Mouse (Mus musculus): ENCODE results near the gene Cdc42bpg. TPM values are rescaled to one million over a fixed set of nuclear protein-coding genes. Genes with fewer than 3 reads are reported as not detected.

The Cdc42bpg gene
- total and polyA plus RNA-seq, 2 experiments from 2014 or later: 0.33 to 6.0 TPM

DNA sequence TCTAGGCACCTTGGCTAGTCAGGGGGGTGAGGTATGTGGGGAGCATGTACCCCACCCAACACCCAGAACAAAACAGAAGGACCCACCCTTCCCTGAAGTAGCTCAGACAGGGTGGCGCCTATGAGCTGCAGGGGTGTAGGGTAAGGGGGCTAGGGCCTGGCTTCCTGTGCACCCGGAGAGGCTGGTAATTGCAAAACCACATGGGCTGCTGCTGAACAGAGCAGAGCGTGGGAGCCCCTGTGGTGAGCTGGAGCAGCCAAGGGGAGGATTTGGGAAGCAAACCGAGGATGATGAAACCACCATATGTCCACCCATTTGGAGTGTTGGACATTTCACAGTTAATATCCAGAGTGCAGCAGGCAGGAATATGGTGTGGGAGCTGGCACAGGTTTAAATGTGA is 3.7 kb upstream of the Cdc42bpg start:
- WGBS: 33% methylated on average over 4 of the region's 4 CpGs
- ATAC-seq (peak; percentile 33), DNase-seq (ENCODE audit: low spot score) (peak; percentile 70)
- TF ChIP-seq CTCF (IDR thresholded peaks at IDR 0.05; ENCODE audit: low read depth): no peak
- Histone ChIP-seq H3K4me2 (ENCODE audit: low read depth, low read length) (no peak overlapping the region), H3K36me3 (ENCODE audit: insufficient read depth, low read length) (peaks cover 22% of the 10 kb centered on the region), H3K4me3 (ENCODE audit: low read length) (no peak overlapping the region), H3K27me3 (ENCODE audit: insufficient read depth, low read length) (no peaks in the 10 kb centered on the region), H3K9ac (replicated peaks; ENCODE audit: low read length) (no peak overlapping the region), H3K4me1 (ENCODE audit: insufficient read depth, low read length) (peaks cover 7% of the 10 kb centered on the region; the same call in 1 of the 2 replicates), H3K27ac (peak overlapping the region; percentile 68), H3K9me3 (ENCODE audit: low read length) (no peaks in the 10 kb centered on the region)

DNA sequence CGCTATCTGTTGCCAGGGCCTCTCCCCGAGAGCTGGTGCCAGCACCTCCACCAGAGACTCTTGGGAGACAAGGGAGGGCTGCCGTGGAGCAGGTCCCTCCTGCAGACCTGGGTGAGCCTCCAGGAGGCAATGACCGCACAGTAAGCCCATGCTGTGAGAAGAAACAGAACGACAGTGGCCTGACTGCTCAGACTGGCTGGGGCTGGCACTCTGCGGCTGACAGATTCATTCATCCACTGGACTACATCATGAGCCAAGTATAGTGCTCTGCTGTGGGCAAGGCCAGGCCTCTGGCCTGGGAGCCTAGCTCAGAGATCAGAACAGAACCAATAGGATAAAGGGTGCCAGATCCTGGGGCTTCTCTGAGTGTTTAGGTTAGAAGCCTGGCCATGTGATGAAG is 2.4 kb upstream of the Cdc42bpg start:
- no peak for TF ChIP-seq CTCF (IDR thresholded peaks at IDR 0.05; ENCODE audit: low read depth)
- peaks cover 9% of the 10 kb centered on the region for H3K36me3 ChIP-seq (ENCODE audit: insufficient read depth, low read length)
- H3K27ac ChIP-seq: peak overlapping the region; percentile 68; the same call in 1 of the 2 replicates
- H3K4me3 ChIP-seq (ENCODE audit: low read length): no peak overlapping the region
- no peak overlapping the region for H3K9ac ChIP-seq (replicated peaks; ENCODE audit: low read length)
- 61% methylated on average over 6 of the region's 6 CpGs for WGBS
- DNase-seq (ENCODE audit: low spot score): no peak
- peaks cover 7% of the 10 kb centered on the region; the same call in 1 of the 2 replicates for H3K4me1 ChIP-seq (ENCODE audit: insufficient read depth, low read length)
- H3K9me3 ChIP-seq (ENCODE audit: low read length): no peaks in the 10 kb centered on the region
- H3K4me2 ChIP-seq (ENCODE audit: low read depth, low read length): no peak overlapping the region
- ATAC-seq: no peak
- no peaks in the 10 kb centered on the region for H3K27me3 ChIP-seq (ENCODE audit: insufficient read depth, low read length)

DNA sequence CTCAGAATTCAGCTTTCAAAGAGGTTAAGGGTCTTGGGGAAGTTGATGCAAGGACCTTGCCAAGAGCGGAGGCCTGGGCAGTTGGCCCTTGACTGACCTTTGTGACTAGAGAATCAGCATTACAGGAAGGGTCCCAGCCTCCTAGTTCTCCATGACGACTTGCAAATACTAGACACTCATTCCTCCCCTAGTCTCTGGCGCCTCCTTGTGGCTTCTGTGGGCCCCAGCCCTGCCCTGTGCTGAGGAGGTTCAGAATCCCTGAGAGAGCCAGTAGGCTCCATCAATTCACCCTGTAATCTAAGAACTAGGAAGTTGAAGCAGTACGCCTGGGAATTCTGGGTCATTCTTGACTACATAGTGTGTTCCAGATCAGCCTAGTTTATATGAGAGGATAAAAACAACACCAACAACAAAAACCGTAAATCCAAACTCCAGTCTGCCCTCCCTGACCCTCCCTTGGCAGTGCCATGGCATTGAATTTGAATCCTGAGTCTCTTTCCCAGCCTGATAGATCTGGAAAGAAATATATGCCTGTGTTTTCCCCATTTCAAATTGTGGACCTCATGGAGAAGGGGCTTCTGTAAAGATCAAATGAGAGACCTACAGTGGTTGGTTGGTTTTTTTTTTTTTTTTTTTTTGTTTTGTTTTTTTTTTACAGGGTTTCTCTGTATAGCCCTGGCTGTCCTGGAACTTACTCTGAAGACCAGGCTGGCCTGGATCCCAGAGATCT is 1.3 kb upstream of the Cdc42bpg start:
- Histone ChIP-seq H3K27me3 (ENCODE audit: insufficient read depth, low read length) (no peaks in the 10 kb centered on the region), H3K27ac (no peak overlapping the region), H3K9me3 (ENCODE audit: low read length) (no peaks in the 10 kb centered on the region), H3K36me3 (ENCODE audit: insufficient read depth, low read length) (0 out of 2 replicates have a peak, but pooled peaks cover under 1% of the 10 kb centered on the region), H3K4me1 (ENCODE audit: insufficient read depth, low read length) (peaks cover 7% of the 10 kb centered on the region; the same call in 1 of the 2 replicates), H3K4me3 (ENCODE audit: low read length) (no peak overlapping the region), H3K9ac (replicated peaks; ENCODE audit: low read length) (no peak overlapping the region), H3K4me2 (ENCODE audit: low read depth, low read length) (no peak overlapping the region)
- 28% methylated on average over 5 of the region's 5 CpGs for WGBS
- DNase-seq (ENCODE audit: low spot score) (peak; percentile 89), ATAC-seq (peak; percentile 69)
- TF ChIP-seq CTCF (IDR thresholded peaks at IDR 0.05; ENCODE audit: low read depth): peak; percentile 96

DNA sequence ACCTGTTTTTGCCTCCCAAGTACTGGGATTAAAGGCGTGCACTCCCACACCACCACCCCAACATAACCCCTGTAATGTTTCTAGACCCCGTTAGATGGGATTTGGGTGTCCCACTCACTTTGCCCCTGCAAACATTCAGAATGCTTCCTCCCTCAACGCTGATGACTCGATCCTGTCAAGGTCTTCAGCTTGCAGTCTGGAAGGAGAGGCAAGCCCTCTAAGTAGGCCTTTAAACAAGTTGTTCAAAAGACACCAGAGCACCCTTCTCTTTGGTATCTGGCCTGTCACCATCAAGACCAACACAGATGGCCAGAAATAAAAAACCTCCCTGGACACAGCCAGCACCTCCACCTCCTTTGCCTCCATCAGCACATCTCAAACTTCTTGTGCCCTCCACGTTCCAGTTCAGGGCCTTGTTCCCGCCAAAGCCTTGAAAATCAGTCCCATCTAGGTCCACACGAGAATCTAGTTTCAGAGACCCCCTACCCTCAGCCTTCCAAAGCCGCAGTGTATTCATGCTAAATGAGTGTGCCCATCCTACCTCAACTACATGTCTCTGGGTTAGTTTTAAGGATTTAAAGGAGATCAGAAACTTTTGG is 640 bp upstream of the Cdc42bpg start:
- no peak for TF ChIP-seq CTCF (IDR thresholded peaks at IDR 0.05; ENCODE audit: low read depth)
- DNase-seq (ENCODE audit: low spot score): no peak
- Histone ChIP-seq H3K27ac (no peak overlapping the region), H3K4me2 (ENCODE audit: low read depth, low read length) (peak overlapping the region; percentile 65), H3K4me1 (ENCODE audit: insufficient read depth, low read length) (peaks cover 7% of the 10 kb centered on the region; the same call in 1 of the 2 replicates), H3K36me3 (ENCODE audit: insufficient read depth, low read length) (no peaks in the 10 kb centered on the region), H3K27me3 (ENCODE audit: insufficient read depth, low read length) (no peaks in the 10 kb centered on the region), H3K4me3 (ENCODE audit: low read length) (peak overlapping the region; percentile 49), H3K9ac (replicated peaks; ENCODE audit: low read length) (no peak overlapping the region; the same call in 1 of the 2 replicates), H3K9me3 (ENCODE audit: low read length) (no peaks in the 10 kb centered on the region)
- no peak for ATAC-seq
- 56% methylated on average over 8 of the region's 8 CpGs for WGBS

DNA sequence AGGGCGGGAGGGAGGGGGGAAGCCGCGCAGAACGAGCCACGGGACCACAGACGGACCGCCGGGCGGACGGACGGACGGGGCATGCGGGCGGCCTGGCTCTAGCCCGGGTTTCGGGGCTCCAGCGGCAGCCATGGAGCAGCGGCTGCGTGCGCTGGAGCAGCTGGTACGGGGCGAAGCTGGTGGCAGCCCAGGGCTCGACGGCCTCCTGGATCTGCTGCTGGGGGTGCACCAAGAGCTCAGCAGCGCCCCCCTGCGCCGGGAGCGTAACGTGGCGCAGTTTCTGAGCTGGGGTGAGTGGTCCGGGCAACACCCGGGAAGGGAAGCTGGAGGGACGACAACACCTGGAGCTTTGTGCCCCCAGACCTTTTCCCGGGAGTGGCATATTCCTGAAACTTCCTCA is 330 bp downstream of the Cdc42bpg start:
- H3K4me2 ChIP-seq (ENCODE audit: low read depth, low read length): peak overlapping the region; percentile 65
- H3K4me3 ChIP-seq (ENCODE audit: low read length): peak overlapping the region; percentile 49
- no peaks in the 10 kb centered on the region for H3K9me3 ChIP-seq (ENCODE audit: low read length)
- H3K36me3 ChIP-seq (ENCODE audit: insufficient read depth, low read length): no peaks in the 10 kb centered on the region
- peak overlapping the region; percentile 15; the same call in 1 of the 2 replicates for H3K27ac ChIP-seq
- under 1% methylated on average over 27 of the region's 34 CpGs for WGBS
- peak; percentile 53 for ATAC-seq
- H3K27me3 ChIP-seq (ENCODE audit: insufficient read depth, low read length): no peaks in the 10 kb centered on the region
- peaks cover 7% of the 10 kb centered on the region; the same call in 1 of the 2 replicates for H3K4me1 ChIP-seq (ENCODE audit: insufficient read depth, low read length)
- H3K9ac ChIP-seq (replicated peaks; ENCODE audit: low read length): peak overlapping the region; percentile 60
- TF ChIP-seq CTCF (IDR thresholded peaks at IDR 0.05; ENCODE audit: low read depth): peak; percentile 76
- peak; percentile 81 for DNase-seq (ENCODE audit: low spot score)

DNA sequence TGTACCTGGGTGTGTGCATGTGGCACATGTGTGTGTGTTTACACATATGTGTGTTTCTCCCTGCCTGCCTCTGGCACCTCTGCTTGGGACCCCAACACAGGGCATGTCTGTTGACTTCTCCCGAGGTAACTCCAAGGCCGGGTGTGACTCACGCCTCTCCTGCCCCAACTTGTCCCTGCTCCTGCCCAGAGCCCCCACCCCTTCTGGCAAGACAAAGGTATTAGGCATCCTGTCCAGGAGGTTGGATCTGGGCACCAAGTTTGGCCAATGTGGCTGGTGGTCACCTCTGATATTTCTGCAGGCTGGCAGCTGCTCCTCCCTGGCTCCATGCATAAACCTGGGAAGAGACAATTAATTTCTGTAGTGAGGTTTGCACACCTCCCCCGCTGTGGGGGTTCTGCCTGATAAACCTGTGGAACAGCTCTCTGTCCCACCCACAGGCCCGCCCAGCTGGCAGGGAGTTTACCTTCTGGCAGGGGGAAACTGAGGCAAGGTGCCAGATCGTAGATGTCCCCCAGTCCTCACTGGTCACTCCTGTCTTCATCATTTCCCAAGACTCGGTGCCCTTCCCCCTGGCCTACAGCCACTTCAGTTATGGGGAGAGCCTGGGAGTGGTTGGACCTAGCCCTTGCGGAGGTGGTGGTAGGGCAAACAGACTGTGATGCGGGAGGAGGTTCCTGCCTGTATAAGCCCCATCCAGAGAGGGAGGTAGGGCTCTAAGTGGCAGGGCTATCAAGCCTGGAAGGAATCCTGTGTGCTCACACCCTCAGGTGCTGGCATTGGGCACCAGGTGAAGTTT is 1.7 kb downstream of the Cdc42bpg start:
- Histone ChIP-seq H3K4me2 (ENCODE audit: low read depth, low read length) (no peak overlapping the region), H3K9ac (replicated peaks; ENCODE audit: low read length) (no peak overlapping the region), H3K4me1 (ENCODE audit: insufficient read depth, low read length) (peaks cover 7% of the 10 kb centered on the region; the same call in 1 of the 2 replicates), H3K27me3 (ENCODE audit: insufficient read depth, low read length) (no peaks in the 10 kb centered on the region), H3K9me3 (ENCODE audit: low read length) (no peaks in the 10 kb centered on the region), H3K36me3 (ENCODE audit: insufficient read depth, low read length) (no peaks in the 10 kb centered on the region), H3K27ac (no peak overlapping the region), H3K4me3 (ENCODE audit: low read length) (no peak overlapping the region)
- TF ChIP-seq CTCF (IDR thresholded peaks at IDR 0.05; ENCODE audit: low read depth): no peak
- ATAC-seq (no peak), DNase-seq (ENCODE audit: low spot score) (no peak)
- WGBS: 89% methylated on average over 9 of the region's 9 CpGs

All from hindbrain, postnatal 0 days (tissue).